Mouse (Mus musculus) heart, embryonic 14.5 days (tissue): ENCODE measurements at regions not wholly inside any gene's neighbourhood (a gene's known extent, or its start where the extent isn't known, plus 50 kb on each side); places are given as distances from the start of the nearest gene placed in this dataset.

Source experiments
- ATAC-seq: fragments of 200-750 bp; cut with Nextera tagmentation; 2 replicates; pipeline ENCODE4 v1.8.0; 2017; ENCODE audit warnings: low read depth, moderate TSS enrichment; ENCODE audit not compliant: insufficient number of reproducible peaks, insufficient read depth, low FRiP score
- H3K27ac ChIP-seq, 2 experiments: fragments of 200-500 bp in 1 of 2; fragments of 300-500 bp in 1 of 2; sonication (generic) in 1 of 2; replicated peaks in 1 of 2; 2 replicates each; pipeline ENCODE4 v1.5.1; 2012 to 2014; ENCODE audit warnings: low read depth in 2 of 2, low read length in 2 of 2, control low read depth in 1 of 2, mild to moderate bottlenecking in 1 of 2, mixed read lengths in 1 of 2; ENCODE audit not compliant: control insufficient read depth in 1 of 2, insufficient read depth in 1 of 2
- H3K27me3 ChIP-seq: fragments of 300-500 bp; sonication (generic); 2 replicates; pipeline ENCODE4 v1.6.1; 2014; ENCODE audit warnings: mild to moderate bottlenecking, low read length, control low read depth; ENCODE audit not compliant: control insufficient read depth, insufficient read depth
- H3K36me3 ChIP-seq: fragments of 300-500 bp; sonication (generic); 2 replicates; pipeline ENCODE4 v1.6.1; 2014; ENCODE audit warnings: mild to moderate bottlenecking, control low read depth, low read length, mixed read lengths; ENCODE audit not compliant: control insufficient read depth, insufficient read depth
- H3K4me1 ChIP-seq, 2 experiments: fragments of 200-500 bp in 1 of 2; fragments of 300-500 bp in 1 of 2; sonication (generic) in 1 of 2; 2 replicates each; pipeline ENCODE4 v1.6.1; 2012 to 2014; ENCODE audit warnings: low read length in 2 of 2, control low read depth in 1 of 2, mixed read lengths in 1 of 2; ENCODE audit not compliant: control insufficient read depth in 2 of 2, insufficient read depth in 2 of 2
- H3K4me2 ChIP-seq: fragments of 300-500 bp; sonication (generic); 2 replicates; pipeline ENCODE4 v1.6.1; 2014; ENCODE audit warnings: mild to moderate bottlenecking, low read length
- H3K4me3 ChIP-seq, 2 experiments: fragments of 200-500 bp in 1 of 2; fragments of 300-500 bp in 1 of 2; sonication (generic) in 1 of 2; 2 replicates each; pipeline ENCODE4 v1.5.1; 2012 to 2014; ENCODE audit warnings: low read length in 2 of 2, mild to moderate bottlenecking in 2 of 2, control low read depth in 1 of 2, low read depth in 1 of 2, moderate library complexity in 1 of 2; ENCODE audit not compliant: control insufficient read depth in 1 of 2, insufficient read depth in 1 of 2
- H3K9ac ChIP-seq: fragments of 300-500 bp; sonication (generic); 2 replicates; pipeline ENCODE4 v1.6.1; 2014; ENCODE audit warnings: mild to moderate bottlenecking, low read length
- H3K9me3 ChIP-seq: fragments of 300-500 bp; sonication (generic); 2 replicates; pipeline ENCODE4 v1.6.1; 2016; ENCODE audit warnings: low read length, control low read depth; ENCODE audit not compliant: control insufficient read depth
- WGBS: fragments of 180-500 bp; shearing (Covaris S2); extraction: QIAGEN DNeasy Blood & Tissue Kit; methylation state at CpG from one replicate; pipeline ENCODE4 v1.1.7; 2014; 5-methylcytosine and 5-hydroxymethylcytosine counted together

DNA sequence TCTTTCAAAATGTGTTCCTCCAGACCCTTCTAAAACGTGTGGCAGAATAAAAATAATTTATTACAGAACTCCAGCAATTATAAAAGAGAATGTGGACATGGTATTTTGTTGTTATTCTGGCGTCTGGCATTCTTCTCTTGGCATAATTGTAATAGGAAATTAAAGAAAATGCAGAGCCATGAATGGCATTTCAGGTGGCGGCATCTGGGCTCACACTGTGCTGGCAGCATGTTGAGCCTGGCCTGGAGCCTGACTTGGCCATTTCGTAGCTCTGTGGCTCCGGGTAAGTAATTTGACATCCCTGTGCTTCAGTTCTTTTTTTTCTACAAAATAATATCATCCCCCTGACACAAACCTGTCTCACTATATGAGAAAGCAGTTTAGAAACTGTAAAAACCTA, 168.0 kb upstream of the Thbs1 start:
- Histone ChIP-seq H3K27me3 (no peaks in the 10 kb centered on the region), H3K36me3 (no peaks in the 10 kb centered on the region), H3K4me3 (no peak overlapping the region), H3K9me3 (no peaks in the 10 kb centered on the region), H3K9ac (no peak overlapping the region), H3K4me1 (peaks cover 0 to 4% of the 10 kb centered on the region in 2 experiments; a peak in 2 of 4 replicates), H3K4me2 (no peak overlapping the region), H3K27ac (no peak overlapping the region)
- 81% methylated on average over 5 of the region's 5 CpGs for WGBS
- ATAC-seq: no peak

DNA sequence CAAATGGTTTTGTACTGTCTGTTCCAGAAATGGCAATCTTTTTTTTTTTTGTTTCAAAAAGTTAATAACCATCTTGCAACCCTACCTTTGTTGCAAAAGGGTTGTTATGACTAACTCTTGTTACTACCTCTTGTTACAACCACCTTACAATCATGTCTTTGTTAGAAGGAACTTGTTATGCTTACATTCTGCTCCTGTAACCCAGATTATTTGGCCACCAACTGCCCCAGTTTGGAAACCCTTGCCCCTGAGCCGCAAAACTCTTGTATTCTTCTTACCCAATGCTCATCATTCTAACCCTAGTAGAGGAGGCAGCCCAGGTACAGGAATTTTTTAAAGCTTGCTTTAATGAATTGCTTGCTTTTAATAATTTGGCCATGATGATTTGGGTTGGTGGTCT, 167.4 kb upstream of the Thbs1 start:
- H3K9me3 ChIP-seq: no peaks in the 10 kb centered on the region
- H3K36me3 ChIP-seq: no peaks in the 10 kb centered on the region
- peaks cover 0 to 4% of the 10 kb centered on the region in 2 experiments; a peak in 2 of 4 replicates for H3K4me1 ChIP-seq
- H3K27me3 ChIP-seq: no peaks in the 10 kb centered on the region
- WGBS: 96% methylated on average over 1 of the region's 1 CpGs
- no peak overlapping the region for H3K27ac ChIP-seq
- H3K4me3 ChIP-seq: no peak overlapping the region
- no peak overlapping the region for H3K4me2 ChIP-seq
- no peak for ATAC-seq
- H3K9ac ChIP-seq: no peak overlapping the region

DNA sequence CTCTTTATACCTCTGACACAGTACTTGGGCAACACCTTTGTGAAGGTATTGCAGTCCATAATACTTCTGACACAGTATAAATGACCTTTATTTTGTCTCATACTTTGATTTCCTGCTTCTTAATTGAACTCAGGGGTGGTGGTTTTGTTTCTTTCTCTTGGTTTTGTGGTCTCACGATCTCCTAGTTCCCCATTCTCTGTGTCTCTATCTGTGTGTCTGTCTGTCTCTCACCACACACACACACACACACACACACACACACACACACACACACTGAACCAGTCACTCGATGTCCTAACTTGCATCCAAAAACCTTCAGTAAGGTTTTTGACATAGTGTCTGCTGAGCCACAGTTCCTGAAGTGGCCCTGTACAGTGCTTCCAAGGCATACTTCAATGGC, 166.7 kb upstream of the Thbs1 start:
- no peak for ATAC-seq
- peaks cover 0 to 4% of the 10 kb centered on the region in 2 experiments; a peak in 2 of 4 replicates for H3K4me1 ChIP-seq
- H3K9ac ChIP-seq: no peak overlapping the region
- H3K27me3 ChIP-seq: no peaks in the 10 kb centered on the region
- no peaks in the 10 kb centered on the region for H3K36me3 ChIP-seq
- H3K27ac ChIP-seq: no peak overlapping the region
- H3K9me3 ChIP-seq: no peaks in the 10 kb centered on the region
- H3K4me2 ChIP-seq: no peak overlapping the region
- H3K4me3 ChIP-seq: no peak overlapping the region
- WGBS: 86% methylated on average over 2 of the region's 2 CpGs

DNA sequence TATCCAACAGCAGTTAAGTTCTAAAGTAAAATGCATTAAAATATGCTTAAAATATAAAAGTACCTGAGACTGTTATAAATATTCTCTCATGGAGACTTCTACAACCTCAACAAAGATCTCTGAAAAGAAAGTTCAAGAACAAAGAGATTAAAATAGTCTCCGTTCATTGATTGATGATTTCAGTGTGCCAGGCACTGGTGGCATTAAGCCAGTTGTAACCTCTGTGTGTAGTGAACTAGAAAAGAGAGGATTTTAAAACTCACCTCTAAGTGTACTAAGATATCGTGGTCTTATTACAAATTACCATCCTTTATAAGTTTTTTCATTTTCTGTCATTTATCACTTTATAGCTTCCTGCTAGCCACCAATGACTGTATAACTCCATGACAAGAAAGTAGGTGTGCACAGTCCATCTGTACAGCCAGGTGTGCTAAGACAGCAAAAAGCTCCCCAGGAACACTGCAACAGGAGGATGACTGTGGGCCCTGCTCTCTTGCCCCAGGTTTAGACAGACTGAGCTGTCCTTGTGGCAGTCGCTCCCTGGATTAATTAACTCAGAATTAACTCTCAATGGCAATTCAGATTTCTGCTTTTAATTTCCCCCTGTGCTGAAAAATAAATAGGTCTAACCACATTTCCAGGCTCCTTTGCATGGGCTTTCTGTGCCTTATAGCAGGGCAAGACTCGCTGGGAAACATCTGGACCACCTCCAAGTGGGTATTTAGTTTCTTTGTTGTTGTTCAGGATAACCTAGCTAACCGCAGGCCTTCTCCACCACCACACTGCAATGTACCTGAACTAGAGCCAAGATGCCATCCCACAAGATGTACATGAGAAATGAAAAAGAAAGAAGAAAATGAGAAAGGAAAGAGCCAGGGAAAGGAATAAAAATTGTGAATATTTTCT, 161.0 kb upstream of the Thbs1 start:
- Histone ChIP-seq H3K9ac (no peak overlapping the region), H3K27ac (no peak overlapping the region), H3K4me2 (no peak overlapping the region), H3K4me3 (no peak overlapping the region), H3K27me3 (no peaks in the 10 kb centered on the region), H3K36me3 (no peaks in the 10 kb centered on the region), H3K9me3 (no peaks in the 10 kb centered on the region), H3K4me1 (no peaks in the 10 kb centered on the region)
- no peak for ATAC-seq
- 71% methylated on average over 5 of the region's 5 CpGs for WGBS

DNA sequence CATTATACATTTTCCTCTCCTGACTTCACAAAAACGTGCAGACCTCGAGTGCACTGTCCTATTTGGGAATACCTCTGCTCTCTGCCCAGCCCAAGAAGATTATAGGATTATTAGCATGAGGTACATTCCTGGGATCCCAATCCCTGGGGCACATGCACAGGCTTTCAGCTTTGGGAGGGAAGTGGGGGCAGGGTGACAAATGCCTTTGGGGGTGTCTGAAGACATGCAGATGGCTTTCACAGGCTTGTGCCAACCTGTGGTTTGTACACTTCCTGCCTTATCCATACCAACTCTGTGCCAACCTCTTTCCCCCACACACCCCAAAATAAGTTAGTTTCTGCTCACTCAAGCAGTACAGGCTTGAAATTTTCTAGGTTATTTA, 160.3 kb upstream of the Thbs1 start:
- Histone ChIP-seq H3K27ac (no peak overlapping the region), H3K4me1 (no peaks in the 10 kb centered on the region), H3K27me3 (no peaks in the 10 kb centered on the region), H3K9me3 (no peaks in the 10 kb centered on the region), H3K9ac (no peak overlapping the region), H3K36me3 (no peaks in the 10 kb centered on the region), H3K4me2 (no peak overlapping the region), H3K4me3 (no peak overlapping the region)
- ATAC-seq: no peak
- 53% methylated on average over 2 of the region's 2 CpGs for WGBS

DNA sequence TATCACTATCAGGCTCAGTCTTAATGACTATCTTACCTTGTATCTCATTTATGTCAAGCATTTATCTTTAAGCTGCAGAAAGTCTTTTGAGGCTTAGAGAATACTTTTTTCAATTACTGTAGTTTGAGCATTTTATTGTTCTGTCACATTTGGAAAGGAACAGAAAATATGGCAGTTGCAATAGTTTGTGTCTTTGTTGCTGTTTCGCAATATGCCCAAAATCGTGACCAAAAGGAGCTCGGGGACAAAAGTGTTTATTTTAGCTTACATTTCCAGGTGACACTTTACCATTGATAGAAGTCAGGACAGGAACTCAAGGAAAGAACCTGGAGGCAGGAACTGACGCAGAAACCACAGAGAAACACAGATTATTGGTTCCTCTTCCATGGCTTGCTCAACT, 152.9 kb upstream of the Thbs1 start:
- Histone ChIP-seq H3K4me3 (no peak overlapping the region), H3K36me3 (no peaks in the 10 kb centered on the region), H3K27ac (no peak overlapping the region), H3K27me3 (no peaks in the 10 kb centered on the region), H3K9ac (no peak overlapping the region), H3K9me3 (no peaks in the 10 kb centered on the region), H3K4me2 (no peak overlapping the region), H3K4me1 (peaks cover 6 to 7% of the 10 kb centered on the region in 2 experiments; a peak in 2 of 4 replicates)
- ATAC-seq: no peak
- 82% methylated on average over 4 of the region's 4 CpGs for WGBS

DNA sequence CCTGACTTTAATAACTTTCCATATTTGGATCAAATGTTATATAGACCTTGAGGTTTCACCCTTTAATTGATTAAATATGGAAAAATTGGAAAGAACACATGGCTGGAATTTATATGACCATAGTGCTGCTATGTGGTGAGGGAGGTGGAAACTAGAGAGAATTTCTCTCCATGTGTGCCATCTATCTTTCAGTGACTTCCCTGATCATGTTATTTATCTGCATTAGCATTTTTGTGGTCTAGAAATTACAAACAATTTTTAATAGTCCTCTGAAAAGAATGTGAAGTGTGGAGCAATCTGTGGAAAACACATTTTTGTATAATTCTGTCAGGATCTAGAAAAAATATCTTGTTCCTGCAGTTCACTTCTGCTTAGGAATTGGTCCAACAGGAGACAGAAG, 152.2 kb upstream of the Thbs1 start:
- no peak for ATAC-seq
- Histone ChIP-seq H3K9ac (no peak overlapping the region), H3K9me3 (no peaks in the 10 kb centered on the region), H3K4me2 (no peak overlapping the region), H3K27me3 (no peaks in the 10 kb centered on the region), H3K4me1 (peaks cover 6 to 7% of the 10 kb centered on the region in 2 experiments; a peak in 2 of 4 replicates), H3K27ac (no peak overlapping the region), H3K4me3 (no peak overlapping the region), H3K36me3 (no peaks in the 10 kb centered on the region)

DNA sequence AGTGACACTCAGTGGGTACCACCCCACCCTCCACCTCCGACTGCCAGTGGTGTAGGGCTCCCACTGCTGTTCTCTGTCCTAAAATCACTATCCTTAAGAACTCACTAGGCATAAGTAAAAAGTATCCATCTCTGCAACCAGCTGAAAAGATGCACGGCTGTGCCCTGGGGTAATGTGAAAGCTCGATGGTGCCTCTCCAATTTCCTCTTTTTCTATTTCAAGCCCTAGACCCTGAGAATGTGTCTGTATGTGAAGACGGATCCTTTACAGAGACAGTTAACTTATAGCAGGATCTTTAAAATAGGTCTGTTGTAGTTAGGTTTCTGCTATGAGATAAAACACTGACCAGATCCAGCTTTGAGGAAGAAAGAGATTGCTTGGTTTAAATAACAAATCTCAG, 149.1 kb upstream of the Thbs1 start:
- no peak overlapping the region for H3K27ac ChIP-seq

More for the DNA sequence above, 149.1 kb upstream of the Thbs1 start:
- Histone ChIP-seq H3K27me3 (no peaks in the 10 kb centered on the region), H3K36me3 (no peaks in the 10 kb centered on the region), H3K9me3 (no peaks in the 10 kb centered on the region; the same call in 1 of the 2 replicates), H3K4me3 (no peak overlapping the region), H3K9ac (no peak overlapping the region), H3K4me1 (peaks cover 6 to 7% of the 10 kb centered on the region in 2 experiments; a peak in 2 of 4 replicates), H3K4me2 (no peak overlapping the region)
- no peak for ATAC-seq
- 59% methylated on average over 4 of the region's 4 CpGs for WGBS
